Mouse (Mus musculus) frontal cortex, postnatal 36 days (tissue): ENCODE measurements at regions not wholly inside any gene's neighbourhood (a gene's known extent, or its start where the extent isn't known, plus 50 kb on each side); places are given as distances from the start of the nearest gene placed in this dataset.

Experiments used
- DNase-seq, 2 experiments: peaks; one replicate each; pipeline ENCODE4 v3.0.0; 2022; ENCODE audit warnings: low spot score in 2 of 2

DNA sequence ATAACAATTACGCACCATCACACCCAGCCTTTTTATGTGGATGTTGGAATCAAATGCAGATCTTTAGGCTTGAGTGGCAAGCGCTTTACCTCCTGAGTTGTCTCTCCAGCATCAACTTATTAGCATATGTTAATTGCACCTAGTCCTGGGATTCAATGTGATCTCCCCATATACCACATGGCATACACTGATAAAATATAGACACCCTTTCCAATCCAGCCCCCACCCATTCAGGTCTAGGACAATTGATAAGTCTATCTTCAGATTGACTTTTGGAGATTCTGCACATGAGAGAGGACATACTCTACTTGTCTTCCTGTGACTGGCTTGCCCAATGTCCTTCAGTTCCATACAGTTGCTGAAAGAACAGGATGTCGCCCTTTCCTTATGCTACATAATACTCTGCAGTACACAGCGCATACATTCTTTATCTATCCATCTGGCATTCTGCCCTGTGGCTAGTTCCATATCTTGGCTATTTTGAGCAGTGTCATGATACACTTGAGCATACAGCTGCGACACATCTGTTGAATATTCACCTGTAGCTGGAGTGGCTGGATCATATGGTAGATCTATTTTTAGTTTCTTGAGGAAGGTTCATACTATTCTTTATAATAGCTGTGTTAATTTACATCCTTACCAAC is 120.3 kb downstream of the Gsdmc2 start:
- DNase-seq, result no peak

DNA sequence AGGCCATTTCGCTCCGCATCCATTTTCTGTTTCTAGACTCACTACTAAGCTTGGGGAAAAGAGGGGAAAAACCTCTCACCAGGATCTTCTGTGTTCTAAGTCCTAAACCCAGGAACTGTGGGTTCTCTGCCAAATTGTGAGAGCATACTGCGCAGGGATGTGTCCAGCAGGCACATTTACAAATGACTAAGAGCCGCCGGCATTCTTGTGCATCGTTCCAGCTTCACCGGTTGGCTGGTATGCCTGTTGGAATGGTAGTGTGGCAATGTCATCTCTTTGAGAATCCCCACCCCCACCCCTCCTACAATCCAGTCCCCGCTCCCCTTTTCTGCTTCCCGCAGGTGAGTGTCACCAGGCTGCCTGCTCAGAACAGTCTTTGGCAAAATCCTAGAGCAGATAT is 122.0 kb downstream of the Gsdmc2 start:
- DNase-seq, result no peak

- DNase-seq, result peak; percentile 35 to 38
Observed at GRCm38 (mm10) chr15:63721669-63722357, 123.2 kb downstream of the Gsdmc2 start.

GRCm38 (mm10) chr15:63717812-63718211 is 127.2 kb downstream of the Gsdmc2 start:
- no peak for DNase-seq

DNA sequence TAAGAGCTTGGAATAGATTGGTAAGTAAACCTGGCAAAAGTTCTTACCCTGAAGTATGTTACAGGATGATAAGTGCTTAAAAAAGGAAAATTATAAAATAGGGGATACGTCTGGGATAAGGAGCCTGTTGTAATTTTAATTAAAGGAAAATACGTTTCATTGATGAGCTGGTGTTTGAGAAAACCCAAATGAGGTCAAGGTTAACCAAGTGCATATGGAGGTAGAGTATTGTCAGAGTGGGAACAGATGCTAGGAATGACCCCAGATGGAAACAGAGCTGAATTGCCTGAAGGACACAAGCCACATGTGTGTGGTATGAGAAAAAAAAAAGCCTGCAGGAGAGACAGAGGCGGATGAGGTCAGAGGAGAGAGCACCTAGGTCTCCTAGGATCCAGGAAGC is 131.3 kb downstream of the Gsdmc2 start:
- DNase-seq, result no peak

DNA sequence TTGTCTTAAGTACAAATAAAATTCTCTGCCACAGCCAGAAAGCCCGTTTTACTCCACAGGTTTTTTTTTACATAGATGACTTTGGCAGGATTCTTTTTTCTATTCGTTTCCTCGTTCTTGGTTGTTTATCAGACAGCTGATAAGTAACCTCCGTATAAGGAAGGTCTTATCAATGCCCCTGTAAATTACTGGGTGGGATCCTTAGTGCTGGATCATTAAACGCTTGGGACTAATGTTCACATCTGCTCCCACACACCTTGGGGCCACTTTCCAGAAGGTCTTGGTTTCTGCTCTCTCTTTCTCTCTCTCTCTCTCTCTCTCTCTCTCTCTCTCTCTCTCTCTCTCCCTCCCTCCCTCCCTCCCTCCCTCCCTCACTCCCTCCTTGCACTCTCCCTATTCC is 134.6 kb downstream of the Gsdmc2 start:
- no peak for DNase-seq

- DNase-seq, result no peak
Observed at GRCm38 (mm10) chr15:63709270-63709933, 135.6 kb downstream of the Gsdmc2 start.

DNA sequence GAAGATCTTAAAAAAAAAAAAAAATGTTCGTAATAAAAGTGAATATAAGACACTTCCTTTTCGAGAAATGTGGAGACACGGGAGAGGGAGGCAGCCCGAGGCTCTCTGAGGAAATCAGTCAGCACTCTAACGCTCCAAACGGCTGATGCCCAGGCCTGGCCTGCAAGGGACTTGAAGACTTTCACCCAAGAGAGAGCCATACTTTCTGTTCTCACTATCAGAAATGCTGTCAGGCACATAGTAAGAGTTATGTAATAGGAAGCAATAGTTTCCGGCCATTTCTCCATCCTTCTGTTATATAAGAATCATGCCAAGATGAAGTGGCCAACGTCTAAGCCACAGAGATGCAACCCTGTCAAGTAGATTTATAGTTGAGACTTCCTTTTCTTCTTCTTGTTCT is 140.3 kb downstream of the Gsdmc2 start:
- DNase-seq, result no peak

- DNase-seq, result no peak
Observed at GRCm38 (mm10) chr15:63697831-63698230, 147.1 kb downstream of the Gsdmc2 start.

DNA sequence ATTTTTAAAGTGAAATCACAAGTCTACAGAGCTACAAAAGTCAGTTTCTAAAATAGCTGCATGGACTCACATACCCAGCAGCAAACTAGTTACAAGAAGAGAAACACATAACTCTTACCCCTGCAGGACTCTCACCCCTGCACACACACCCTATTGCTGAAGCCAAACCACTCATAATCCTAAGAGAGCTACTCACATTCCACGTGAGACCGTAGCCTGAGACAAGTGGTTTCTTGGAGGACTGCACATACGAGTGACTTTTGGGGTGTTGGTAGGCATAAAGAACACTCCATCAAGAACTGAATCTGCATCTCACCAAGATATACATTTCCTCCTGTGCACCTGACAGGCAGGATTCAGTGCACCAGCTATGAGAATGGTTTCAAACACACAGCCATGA is 150.8 kb downstream of the Gsdmc2 start:
- DNase-seq, result no peak

DNA sequence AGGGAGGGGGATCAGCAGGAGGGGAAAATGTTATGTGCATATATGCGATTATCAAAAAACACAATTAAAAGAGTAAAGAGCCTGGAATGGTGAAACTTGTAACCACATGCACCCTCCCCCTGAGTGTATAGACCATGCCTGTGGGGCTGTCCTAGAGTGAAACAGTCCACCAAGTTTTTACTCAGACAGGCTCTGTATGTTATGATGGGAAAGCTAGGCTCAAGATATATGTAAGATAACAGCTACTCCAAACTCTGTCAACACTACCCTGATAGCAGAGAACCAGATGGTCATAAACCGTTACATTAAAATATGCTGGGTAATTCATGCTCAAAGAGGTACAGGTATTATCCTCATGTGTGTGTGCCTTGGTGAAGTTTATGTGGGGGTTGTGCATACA is 151.4 kb downstream of the Gsdmc2 start:
- DNase-seq, result no peak

DNA sequence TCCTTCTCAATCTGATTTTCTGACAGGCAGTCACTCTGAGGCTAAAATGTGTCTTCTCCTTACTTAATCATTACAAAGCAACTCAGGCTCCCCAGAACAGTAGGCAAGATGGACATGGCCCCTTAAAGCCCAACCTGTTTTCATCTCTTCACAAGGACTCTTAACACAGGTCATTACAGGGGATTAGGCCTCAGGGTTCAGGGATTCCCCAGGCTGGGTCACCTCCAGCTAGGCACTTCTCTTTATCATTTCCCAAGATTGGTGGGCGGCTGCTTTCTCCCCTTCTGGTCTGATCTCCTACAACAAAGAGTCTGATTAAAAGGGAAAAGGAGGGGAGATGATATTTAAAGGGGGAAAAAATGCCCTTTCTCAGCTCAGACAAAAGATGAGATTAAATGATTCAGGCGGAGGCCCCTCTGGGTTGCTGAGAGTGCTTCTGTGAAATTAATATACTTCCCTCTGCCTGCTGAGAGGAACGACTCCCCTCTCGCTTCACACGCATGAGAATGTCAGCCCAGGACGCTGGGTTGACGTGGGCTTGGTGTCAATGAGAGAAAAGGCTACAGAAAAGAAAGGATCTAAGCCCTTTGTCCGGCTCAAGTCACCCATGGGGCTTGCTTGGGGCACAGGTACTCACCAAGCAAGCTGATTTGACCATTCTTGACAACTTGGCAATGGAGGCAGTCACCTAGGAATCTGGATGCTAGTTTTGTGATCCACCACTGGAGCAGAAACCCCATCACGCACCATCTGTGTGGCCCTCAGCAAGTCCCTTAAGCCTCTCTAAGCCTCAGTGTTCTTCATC is 152.3 kb downstream of the Gsdmc2 start:
- DNase-seq, result no peak

GRCm38 (mm10) chr15:63689788-63690575 is 155.0 kb downstream of the Gsdmc2 start:
- DNase-seq, result no peak

- DNase-seq, result no peak
Observed at GRCm38 (mm10) chr15:63687852-63688251, 157.1 kb downstream of the Gsdmc2 start.

GRCm38 (mm10) chr15:63686954-63687562 is 157.9 kb downstream of the Gsdmc2 start:
- no peak for DNase-seq

GRCm38 (mm10) chr15:63679984-63680925 is 164.7 kb downstream of the Gsdmc2 start:
- DNase-seq, result peak; percentile 20 to 39

- DNase-seq, result no peak
Observed at GRCm38 (mm10) chr15:63678921-63679320, 166.1 kb downstream of the Gsdmc2 start.

GRCm38 (mm10) chr15:63675491-63676036 is 169.4 kb downstream of the Gsdmc2 start:
- DNase-seq, result no peak

DNA sequence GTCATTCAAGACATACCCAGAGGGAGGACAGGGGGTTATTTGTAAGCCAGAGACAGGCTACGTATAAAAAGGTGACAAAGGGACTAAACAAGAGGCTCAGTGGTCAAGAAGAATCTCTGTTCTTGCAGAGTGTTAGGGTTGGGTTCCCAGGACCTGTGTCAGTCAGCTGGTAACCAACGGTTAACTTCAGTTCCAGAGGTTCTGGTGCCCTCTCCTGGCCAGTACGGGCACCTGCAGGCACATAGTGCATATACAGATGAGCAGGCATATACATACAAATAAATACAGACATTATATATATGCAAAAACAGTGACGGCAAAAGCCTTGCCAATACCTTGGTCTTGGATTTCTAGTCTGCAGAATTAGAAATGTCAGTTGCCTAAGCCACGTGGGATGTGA is 170.6 kb downstream of the Gsdmc2 start:
- no peak for DNase-seq

DNA sequence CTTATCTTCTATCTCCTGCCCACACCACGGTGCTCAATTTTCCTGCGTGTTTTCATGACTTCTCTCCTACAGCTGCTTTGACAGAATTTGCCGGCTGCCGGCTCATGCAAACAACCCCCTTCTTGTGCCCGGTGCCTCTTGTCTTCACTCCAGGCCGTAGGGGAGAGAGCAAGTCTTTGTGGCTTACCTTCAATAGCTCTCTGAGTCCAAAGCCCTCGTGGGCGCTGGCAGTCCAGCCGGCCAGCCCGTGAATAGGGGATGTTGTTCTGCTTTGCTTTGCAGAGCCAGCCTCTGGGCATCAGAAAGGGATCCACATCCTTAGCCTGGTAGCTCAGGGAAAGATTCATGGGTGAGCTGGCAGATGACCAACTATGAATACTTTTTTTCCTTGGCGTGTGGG is 173.9 kb downstream of the Gsdmc2 start:
- DNase-seq, result peak; percentile 6 to 38
